Mouse (Mus musculus) forebrain, embryonic 12.5 days (tissue): ENCODE data around the gene Ptpn9. TPM values are rescaled to one million over a fixed set of nuclear protein-coding genes. Genes with fewer than 3 reads are reported as not detected.
"Not testable (repeated sequence)": the region's sequence is repeated elsewhere in the genome, so short reads cannot be mapped to it uniquely, and the experiment has no call there.

Source experiments
- ATAC-seq: fragments of 200-750 bp; cut with Nextera tagmentation; 2 replicates; pipeline ENCODE4 v1.8.0; 2017; ENCODE audit warnings: moderate TSS enrichment; ENCODE audit not compliant: low FRiP score
- H3K27ac ChIP-seq: fragments of 300-500 bp; sonication (generic); 2 replicates; pipeline ENCODE4 v1.5.1; 2016; ENCODE audit warnings: mild to moderate bottlenecking
- H3K27me3 ChIP-seq: fragments of 300-500 bp; sonication (generic); 2 replicates; pipeline ENCODE4 v1.6.1; 2016; ENCODE audit warnings: mild to moderate bottlenecking
- H3K36me3 ChIP-seq: fragments of 300-500 bp; sonication (generic); replicated peaks from 2 replicates; pipeline ENCODE4 v1.6.1; 2016; ENCODE audit warnings: mild to moderate bottlenecking
- H3K4me1 ChIP-seq: fragments of 300-500 bp; sonication (generic); 2 replicates; pipeline ENCODE4 v1.6.1; 2016
- H3K4me2 ChIP-seq: fragments of 300-500 bp; sonication (generic); 2 replicates; pipeline ENCODE4 v1.6.1; 2016; ENCODE audit warnings: mild to moderate bottlenecking, moderate library complexity
- H3K4me3 ChIP-seq: fragments of 300-500 bp; sonication (generic); replicated peaks from 2 replicates; pipeline ENCODE4 v1.5.1; 2016; ENCODE audit warnings: mild to moderate bottlenecking
- H3K9ac ChIP-seq: fragments of 300-500 bp; sonication (generic); 2 replicates; pipeline ENCODE4 v1.6.1; 2016; ENCODE audit warnings: mild to moderate bottlenecking
- H3K9me3 ChIP-seq: fragments of 300-500 bp; sonication (generic); 2 replicates; pipeline ENCODE4 v1.6.1; 2016
- WGBS: fragments of 180-500 bp; shearing (Covaris S2); methylation state at CpG from one replicate; pipeline ENCODE4 v1.1.7; 2016; 5-methylcytosine and 5-hydroxymethylcytosine counted together
- polyA plus RNA-seq: library from polyadenylated mRNA; unstranded; fragments of >200 nt; fragmentation: Nextera tagmentation; extraction: Ambion mirVana; gene quantifications from 2 replicates; pipeline ENCODE4 v1.2.1, GENCODE M21; 2016

Ptpn9 gene
- polyA plus RNA-seq, 1 experiment from 2014 or later, result 26.1 TPM

- no peaks in the 10 kb centered on the region for H3K9me3 ChIP-seq
- H3K4me2 ChIP-seq, result no peak overlapping the region
- no peak overlapping the region for H3K9ac ChIP-seq
- ATAC-seq, result no peak
- H3K27ac ChIP-seq, result no peak overlapping the region
- H3K4me3 ChIP-seq, result no peak overlapping the region
- WGBS, result 85% methylated on average over 3 of the region's 3 CpGs
- H3K4me1 ChIP-seq, result no peaks in the 10 kb centered on the region
- H3K27me3 ChIP-seq, result no peaks in the 10 kb centered on the region
- peaks cover 10% of the 10 kb centered on the region for H3K36me3 ChIP-seq
These were observed 19.5 kb upstream of the Ptpn9 start for GRCm38 (mm10) chr9:56975199-56975598.

- no peaks in the 10 kb centered on the region for H3K9me3 ChIP-seq
- no peak overlapping the region for H3K27ac ChIP-seq
- WGBS, result 96% methylated on average over 6 of the region's 6 CpGs
- peaks cover 15% of the 10 kb centered on the region for H3K36me3 ChIP-seq
- no peak for ATAC-seq
- no peak overlapping the region for H3K4me3 ChIP-seq
- H3K27me3 ChIP-seq, result no peaks in the 10 kb centered on the region
- H3K4me2 ChIP-seq, result no peak overlapping the region
- no peak overlapping the region for H3K9ac ChIP-seq
- no peaks in the 10 kb centered on the region for H3K4me1 ChIP-seq
These were observed 14.5 kb upstream of the Ptpn9 start for GRCm38 (mm10) chr9:56980186-56980585.

GRCm38 (mm10) chr9:56981502-56981901 is 13.2 kb upstream of the Ptpn9 start:
- 77% methylated on average over 1 of the region's 1 CpGs for WGBS
- Histone ChIP-seq H3K27ac (no peak overlapping the region), H3K27me3 (no peaks in the 10 kb centered on the region), H3K36me3 (peaks cover 15% of the 10 kb centered on the region), H3K4me1 (no peaks in the 10 kb centered on the region), H3K9ac (no peak overlapping the region), H3K4me3 (no peak overlapping the region), H3K4me2 (no peak overlapping the region), H3K9me3 (no peaks in the 10 kb centered on the region)
- ATAC-seq, result no peak

GRCm38 (mm10) chr9:56995198-56996027 is 690 bp downstream of the Ptpn9 start:
- H3K9me3 ChIP-seq, result no peaks in the 10 kb centered on the region
- peak; percentile 72 for ATAC-seq

GRCm38 (mm10) chr9:56996028-56996346 is 1.3 kb downstream of the Ptpn9 start:
- peak overlapping the region; percentile 96 for H3K27ac ChIP-seq
- ATAC-seq, result no peak
- H3K9me3 ChIP-seq, result no peaks in the 10 kb centered on the region
- peak overlapping the region; percentile 95 for H3K9ac ChIP-seq
- no peaks in the 10 kb centered on the region for H3K36me3 ChIP-seq
- H3K27me3 ChIP-seq, result no peaks in the 10 kb centered on the region
- H3K4me3 ChIP-seq, result peak overlapping the region; percentile 92
- peaks cover 12% of the 10 kb centered on the region for H3K4me1 ChIP-seq
- peak overlapping the region; percentile 87 for H3K4me2 ChIP-seq
- 0% methylated on average over 5 of the region's 5 CpGs for WGBS

More at GRCm38 (mm10) chr9:56995198-56996027, 690 bp downstream of the Ptpn9 start:
- WGBS, result under 1% methylated on average over 73 of the region's 80 CpGs
- peaks cover 12% of the 10 kb centered on the region for H3K4me1 ChIP-seq
- H3K9ac ChIP-seq, result peak overlapping the region; percentile 95
- H3K4me2 ChIP-seq, result peak overlapping the region; percentile 87
- no peaks in the 10 kb centered on the region for H3K36me3 ChIP-seq
- no peaks in the 10 kb centered on the region for H3K27me3 ChIP-seq
- H3K27ac ChIP-seq, result peak overlapping the region; percentile 96
- peak overlapping the region; percentile 92 for H3K4me3 ChIP-seq

GRCm38 (mm10) chr9:56997206-56997605 is 2.5 kb downstream of the Ptpn9 start:
- not testable (repeated sequence) for H3K27ac ChIP-seq, H3K9ac ChIP-seq, H3K4me2 ChIP-seq, H3K36me3 ChIP-seq, H3K27me3 ChIP-seq, H3K9me3 ChIP-seq, ATAC-seq, H3K4me3 ChIP-seq
- WGBS, result 88% methylated on average over 1 of the region's 1 CpGs
- H3K4me1 ChIP-seq, result peaks cover 12% of the 10 kb centered on the region

GRCm38 (mm10) chr9:57003011-57003410 is 8.3 kb downstream of the Ptpn9 start:
- H3K4me1 ChIP-seq, result no peaks in the 10 kb centered on the region
- WGBS, result 89% methylated on average over 4 of the region's 4 CpGs
- H3K27ac ChIP-seq, result no peak overlapping the region
- H3K4me2 ChIP-seq, result no peak overlapping the region
- H3K9me3 ChIP-seq, result no peaks in the 10 kb centered on the region
- no peak overlapping the region for H3K9ac ChIP-seq
- no peak for ATAC-seq
- no peak overlapping the region for H3K4me3 ChIP-seq
- H3K36me3 ChIP-seq, result peaks cover 8% of the 10 kb centered on the region; the same call in 1 of the 2 replicates
- H3K27me3 ChIP-seq, result no peaks in the 10 kb centered on the region

GRCm38 (mm10) chr9:57012393-57012792 is 17.7 kb downstream of the Ptpn9 start:
- H3K9me3 ChIP-seq, result no peaks in the 10 kb centered on the region
- H3K4me1 ChIP-seq, result no peaks in the 10 kb centered on the region
- no peak overlapping the region for H3K4me3 ChIP-seq
- no peak overlapping the region for H3K9ac ChIP-seq
- ATAC-seq, result no peak
- H3K27ac ChIP-seq, result no peak overlapping the region
- WGBS, result 81% methylated on average over 1 of the region's 1 CpGs
- H3K36me3 ChIP-seq, result peaks cover 7% of the 10 kb centered on the region
- H3K4me2 ChIP-seq, result no peak overlapping the region
- no peaks in the 10 kb centered on the region for H3K27me3 ChIP-seq

- Histone ChIP-seq H3K4me3 (no peak overlapping the region), H3K4me2 (no peak overlapping the region), H3K36me3 (peaks cover 6% of the 10 kb centered on the region), H3K4me1 (no peaks in the 10 kb centered on the region), H3K27ac (no peak overlapping the region), H3K9ac (no peak overlapping the region), H3K27me3 (no peaks in the 10 kb centered on the region), H3K9me3 (no peaks in the 10 kb centered on the region)
- 83% methylated on average over 4 of the region's 4 CpGs for WGBS
- no peak for ATAC-seq
These were observed 18.2 kb downstream of the Ptpn9 start for GRCm38 (mm10) chr9:57012895-57013294.

- Histone ChIP-seq H3K27ac (no peak overlapping the region), H3K9me3 (no peaks in the 10 kb centered on the region), H3K4me1 (no peaks in the 10 kb centered on the region), H3K4me2 (no peak overlapping the region), H3K36me3 (peaks cover 6% of the 10 kb centered on the region), H3K4me3 (no peak overlapping the region), H3K9ac (no peak overlapping the region), H3K27me3 (no peaks in the 10 kb centered on the region)
- 96% methylated on average over 1 of the region's 1 CpGs for WGBS
- ATAC-seq, result no peak
These were observed 19.0 kb downstream of the Ptpn9 start for GRCm38 (mm10) chr9:57013756-57014155.

- H3K27ac ChIP-seq, result no peak overlapping the region
- H3K4me3 ChIP-seq, result no peak overlapping the region
- WGBS, result 83% methylated on average over 1 of the region's 1 CpGs
- no peak overlapping the region for H3K4me2 ChIP-seq
- ATAC-seq, result no peak
- no peaks in the 10 kb centered on the region for H3K9me3 ChIP-seq
- H3K36me3 ChIP-seq, result peaks cover 6% of the 10 kb centered on the region
- H3K9ac ChIP-seq, result no peak overlapping the region
- no peaks in the 10 kb centered on the region for H3K27me3 ChIP-seq
- no peaks in the 10 kb centered on the region for H3K4me1 ChIP-seq
These were observed 20.0 kb downstream of the Ptpn9 start for GRCm38 (mm10) chr9:57014766-57015165.

- ATAC-seq, result no peak
- H3K27me3 ChIP-seq, result no peaks in the 10 kb centered on the region
- peaks cover 15% of the 10 kb centered on the region for H3K36me3 ChIP-seq
- WGBS, result 69% methylated on average over 1 of the region's 1 CpGs
- no peak overlapping the region for H3K27ac ChIP-seq
- no peak overlapping the region for H3K4me2 ChIP-seq
- H3K9me3 ChIP-seq, result no peaks in the 10 kb centered on the region
- H3K9ac ChIP-seq, result no peak overlapping the region
- H3K4me3 ChIP-seq, result no peak overlapping the region
- no peaks in the 10 kb centered on the region for H3K4me1 ChIP-seq
These were observed 22.9 kb downstream of the Ptpn9 start for GRCm38 (mm10) chr9:57017631-57018030.

- ATAC-seq, result no peak
- Histone ChIP-seq H3K9ac (no peak overlapping the region), H3K27me3 (no peaks in the 10 kb centered on the region), H3K4me2 (no peak overlapping the region), H3K4me3 (no peak overlapping the region), H3K4me1 (no peaks in the 10 kb centered on the region), H3K36me3 (peaks cover 53% of the 10 kb centered on the region), H3K9me3 (no peaks in the 10 kb centered on the region), H3K27ac (no peak overlapping the region)
- 93% methylated on average over 1 of the region's 1 CpGs for WGBS
These were observed 37.0 kb downstream of the Ptpn9 start for GRCm38 (mm10) chr9:57031756-57032155.
